Mouse (Mus musculus): ENCODE measurements around the gene Eif4e1b.
A peak's percentile ranks its signal among the peaks of the same experiment; 100 is the strongest.

The Eif4e1b gene

DNA sequence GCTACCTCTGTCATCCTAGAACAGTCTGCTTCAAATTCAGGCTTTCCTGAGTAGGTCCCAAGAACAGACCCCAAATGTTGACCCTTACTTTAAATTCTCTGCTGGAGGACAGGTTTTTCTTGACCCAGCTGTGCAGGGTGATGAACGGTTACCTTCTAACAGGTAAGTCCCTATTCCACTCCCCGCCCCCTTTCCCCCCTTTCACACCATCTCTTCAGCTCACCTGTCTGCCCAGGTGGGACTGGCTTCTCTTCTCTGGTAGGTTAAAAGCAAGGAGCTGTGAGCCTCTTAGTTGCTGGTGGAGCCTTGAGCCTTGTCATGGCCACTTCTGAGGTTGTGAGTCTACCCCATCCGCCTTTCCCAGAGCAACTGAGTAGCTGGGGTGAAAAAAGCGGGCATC, at the start of gene Eif4e1b:
Eif4e1b (plus strand) TSS at position 301 of the 400 bp plus-strand sequence.
- DNase-seq (ENCODE audit: low read depth in 1 of 2, low spot score in 2 of 2), result no peak

DNA sequence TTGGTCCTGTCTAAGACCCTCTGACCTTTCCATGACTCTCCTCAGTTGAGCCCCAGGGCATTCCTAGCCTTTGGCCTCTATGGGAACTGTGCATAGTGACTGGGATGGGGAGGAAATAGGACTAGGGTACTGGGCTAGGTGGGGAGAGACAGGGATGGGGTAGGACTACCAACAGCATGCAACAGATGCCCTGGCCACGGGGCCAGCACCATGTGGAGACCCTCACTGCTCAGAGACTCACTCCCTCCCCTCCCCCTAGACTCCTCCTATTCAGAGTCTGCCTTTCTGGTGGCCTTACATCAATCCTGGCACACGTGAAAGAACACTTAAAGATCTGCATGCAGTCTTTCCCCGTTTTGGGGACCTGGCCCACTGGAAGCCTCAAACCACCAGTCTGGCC, 46.9 kb upstream of the Eif4e1b start:
- DNase-seq (ENCODE audit: low read depth in 1 of 2, low spot score in 2 of 2), result no peak

DNA sequence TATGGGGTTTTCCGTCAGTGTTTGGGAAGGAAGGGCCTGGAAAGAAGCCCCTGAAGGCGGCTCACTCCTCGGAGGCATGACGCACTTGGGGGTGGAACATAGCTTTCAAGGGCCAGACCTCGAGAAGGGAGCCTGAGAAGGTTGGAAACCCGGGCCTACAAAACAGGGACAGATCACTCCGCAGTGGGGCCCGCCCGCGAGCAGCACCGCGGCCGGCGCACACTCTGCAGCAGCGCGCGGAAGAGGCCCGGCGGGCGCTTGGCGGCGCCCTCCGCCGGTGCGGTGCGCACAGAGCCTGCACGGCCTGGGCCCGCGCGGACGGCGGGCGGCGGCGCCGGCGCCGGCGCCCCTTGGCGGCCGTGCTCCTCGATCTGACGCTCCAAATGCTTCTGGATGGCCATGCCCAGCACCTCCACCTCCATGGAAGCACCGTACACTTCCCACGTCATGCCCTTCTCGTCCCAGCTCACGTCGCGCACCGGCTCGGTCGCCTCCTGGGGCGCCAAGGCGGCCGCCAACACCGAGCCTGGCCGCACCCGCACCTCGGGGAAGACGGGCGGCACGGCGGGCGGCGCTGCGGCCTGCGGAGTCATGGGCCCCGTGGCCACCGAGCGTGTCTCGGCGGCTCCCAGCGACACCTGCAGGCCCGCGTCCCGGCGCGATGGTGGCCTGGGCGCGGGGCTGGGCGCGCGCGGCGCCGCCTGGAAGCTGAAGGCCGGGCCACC, 46.1 kb upstream of the Eif4e1b start:
- no peak for DNase-seq (ENCODE audit: low read depth in 1 of 2, low spot score in 2 of 2)

DNA sequence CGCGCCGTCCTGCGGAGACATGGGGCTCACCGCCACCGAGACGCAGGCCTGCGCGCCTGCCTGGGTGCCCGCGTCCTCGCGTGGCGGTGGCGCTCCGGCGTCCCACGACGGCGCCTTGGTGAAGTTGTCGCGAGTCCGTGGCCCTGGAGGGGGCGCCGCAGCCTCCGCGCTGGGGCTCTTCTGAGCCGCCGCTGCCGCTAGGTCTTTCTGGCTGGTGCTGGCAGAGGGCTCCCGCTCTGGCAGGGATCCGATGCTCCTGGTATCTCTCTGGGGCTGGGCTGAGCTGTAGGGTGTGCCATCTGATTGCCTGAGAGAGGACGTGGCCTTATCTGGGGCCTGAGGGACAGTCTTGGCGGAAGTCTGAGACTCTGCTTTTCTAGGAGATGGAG, 45.6 kb upstream of the Eif4e1b start:
- no peak for DNase-seq (ENCODE audit: low read depth in 1 of 2, low spot score in 2 of 2)

DNA sequence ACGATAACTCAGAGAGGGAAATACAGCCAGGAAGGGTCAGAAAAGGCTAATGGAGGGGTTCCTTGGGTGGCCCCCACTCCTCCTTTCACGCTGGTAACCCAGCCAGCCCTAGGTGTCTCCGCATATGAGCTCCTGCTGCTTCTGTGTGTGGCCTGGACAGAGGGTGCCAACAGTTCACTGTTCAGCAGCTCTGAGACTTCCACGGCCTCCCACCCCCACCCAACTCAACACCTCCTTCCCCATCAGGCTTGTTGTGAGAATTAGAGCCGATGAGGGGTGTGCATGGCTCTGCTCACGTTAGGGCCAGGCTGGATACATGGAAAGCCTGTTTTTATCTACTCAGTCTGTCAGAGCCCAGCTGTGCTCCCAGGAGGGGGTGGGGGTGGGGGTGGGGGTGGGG, 37.7 kb upstream of the Eif4e1b start:
- no peak for DNase-seq (ENCODE audit: low read depth in 1 of 2, low spot score in 2 of 2)

DNA sequence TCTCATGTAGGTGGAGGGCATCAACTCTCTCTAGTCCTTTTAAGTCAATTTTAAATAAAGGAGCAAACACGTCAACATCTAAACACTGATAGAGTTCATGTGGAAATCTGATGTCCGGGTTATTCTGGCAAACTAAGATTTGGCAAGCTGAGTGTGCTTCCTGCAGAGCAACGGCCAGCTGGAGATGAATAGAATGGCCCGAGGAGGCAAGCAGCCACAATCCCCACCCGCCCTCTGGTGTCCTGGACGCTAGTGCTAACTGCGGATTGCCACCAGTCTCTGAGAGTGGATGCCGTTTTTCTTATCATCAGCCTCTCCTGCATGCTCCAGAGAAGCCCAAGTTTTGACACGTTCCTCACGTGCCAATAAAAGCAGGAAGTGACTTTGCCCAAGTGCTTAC, 36.9 kb upstream of the Eif4e1b start:
- DNase-seq (ENCODE audit: low read depth in 1 of 2, low spot score in 2 of 2), result no peak

DNA sequence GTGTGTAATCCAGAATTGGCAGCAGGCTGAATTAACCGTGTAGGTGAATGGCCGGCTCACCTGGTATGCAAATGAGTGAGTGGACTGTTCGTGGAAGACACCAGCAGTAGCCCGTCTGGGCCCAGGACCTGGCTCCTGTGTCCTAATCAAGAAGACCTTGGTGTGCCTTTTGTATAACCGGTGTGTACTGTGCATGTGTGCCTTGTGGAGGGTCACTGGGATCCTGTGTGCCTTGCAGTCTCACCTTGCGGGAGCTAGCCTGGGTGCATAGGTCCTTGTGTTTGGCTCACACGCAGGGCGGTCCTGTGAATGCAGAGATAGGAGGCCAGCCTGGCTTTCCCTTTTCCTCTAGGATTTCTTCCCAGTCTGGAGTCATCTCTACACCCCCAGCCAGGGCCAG, 35.6 kb upstream of the Eif4e1b start:
- DNase-seq (ENCODE audit: low read depth in 1 of 2, low spot score in 2 of 2), result no peak

DNA sequence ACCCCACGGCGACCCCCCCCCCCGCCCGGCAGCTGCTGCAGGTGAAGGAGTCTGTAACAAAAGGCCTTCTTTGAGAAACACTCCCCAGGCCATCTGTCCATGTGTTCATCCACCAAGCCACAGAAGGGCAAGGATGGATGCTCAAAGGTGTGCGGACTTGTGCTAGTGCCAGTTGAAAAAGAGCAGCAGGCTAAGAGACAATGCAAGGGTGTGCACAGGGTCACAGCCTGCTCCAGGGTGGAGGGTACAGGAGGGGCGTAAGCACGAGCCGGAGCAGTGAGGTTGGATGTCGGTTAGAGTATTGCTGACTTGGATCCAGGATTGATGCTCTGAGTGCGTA, 35.1 kb upstream of the Eif4e1b start:
- no peak for DNase-seq (ENCODE audit: low read depth in 1 of 2, low spot score in 2 of 2)

DNA sequence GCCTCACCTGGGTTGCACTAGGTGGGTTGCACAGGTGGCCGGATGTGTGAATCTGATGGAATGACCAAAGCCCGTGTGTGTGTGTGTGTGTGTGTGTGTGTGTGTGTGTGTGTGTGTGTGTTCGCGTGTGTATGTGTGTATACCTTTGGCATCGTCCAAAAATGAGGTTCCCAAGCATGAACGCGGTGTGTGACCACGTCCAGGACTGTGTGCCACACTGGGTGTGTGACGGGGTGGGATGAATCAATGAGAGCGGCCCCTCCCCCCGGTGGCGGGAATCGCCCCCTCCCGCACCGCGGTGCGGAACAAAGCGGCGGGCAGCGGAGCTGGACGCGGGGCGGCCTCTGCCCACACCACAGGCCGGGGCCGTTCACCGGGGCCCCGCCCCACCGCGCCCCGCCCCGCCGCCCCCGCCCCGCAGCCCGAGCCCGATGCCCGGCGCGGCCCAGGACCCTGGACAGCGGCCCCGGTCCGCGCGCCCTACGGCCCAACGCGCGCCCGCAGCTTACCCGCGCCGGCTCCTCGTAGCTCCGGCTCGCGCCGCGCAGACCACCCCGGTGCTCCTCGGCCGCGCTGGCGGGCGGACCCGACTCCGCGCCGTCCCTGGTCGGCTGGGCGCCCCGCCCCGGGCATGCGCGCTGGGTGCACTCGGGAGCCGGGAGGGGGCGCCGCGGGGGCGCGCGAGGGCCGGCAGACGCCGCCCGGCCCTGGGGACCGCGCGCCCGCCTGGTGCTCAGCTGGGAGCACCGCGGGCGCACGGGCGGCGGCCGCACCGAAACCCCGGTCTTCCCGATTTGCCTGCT, 34.5 kb upstream of the Eif4e1b start:
- DNase-seq (ENCODE audit: low read depth in 1 of 2, low spot score in 2 of 2), result no peak

DNA sequence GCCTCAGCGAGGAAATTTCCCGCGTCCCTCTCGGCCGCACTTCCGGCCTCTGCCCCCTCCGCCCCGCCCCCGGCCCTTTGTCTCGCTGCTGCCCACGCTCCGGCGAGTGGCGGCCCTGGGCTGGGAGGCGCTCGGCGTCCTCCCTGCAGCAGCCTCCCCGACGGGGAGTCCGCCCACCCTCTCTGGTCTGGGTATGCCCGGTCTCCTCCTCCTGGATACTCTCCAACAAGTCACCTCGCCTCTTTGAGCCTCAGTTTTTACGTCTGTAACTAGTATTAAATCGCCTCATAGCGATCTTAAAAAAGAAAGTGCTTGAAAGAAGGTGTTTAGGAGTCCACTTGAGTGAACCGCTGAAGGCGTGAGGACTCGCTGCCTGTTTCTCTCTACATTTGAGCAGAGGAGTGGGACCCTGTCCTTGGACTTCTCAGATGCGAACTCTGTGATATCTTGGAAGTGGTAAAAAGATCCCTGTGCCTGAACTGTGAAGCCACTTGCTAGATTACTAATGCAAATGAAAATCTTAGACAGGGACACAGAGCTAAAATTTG, 33.9 kb upstream of the Eif4e1b start, which contains the start of gene Gprin1:
Gprin1 (minus strand) TSS at position 11 of the 548 bp plus-strand sequence.
- no peak for DNase-seq (ENCODE audit: low read depth in 1 of 2, low spot score in 2 of 2)

DNA sequence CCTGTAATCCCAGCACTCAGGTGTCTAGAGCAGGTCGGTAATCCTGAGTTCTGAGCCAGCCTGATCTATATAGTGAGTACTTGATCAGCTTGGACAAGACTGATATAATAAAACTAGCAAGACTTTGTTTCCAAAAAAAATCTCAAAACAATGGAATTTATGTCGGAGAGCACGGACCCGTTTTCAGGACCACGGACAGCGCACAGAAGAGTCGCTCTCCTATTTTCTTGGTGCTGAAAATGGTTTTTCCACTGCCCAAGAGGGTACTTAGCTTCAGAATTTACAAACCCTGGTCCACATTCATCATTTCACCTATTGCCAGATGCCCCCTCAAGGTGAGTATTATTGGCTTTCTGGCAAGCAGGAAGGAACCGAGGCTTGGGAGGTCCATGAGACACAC, 33.1 kb upstream of the Eif4e1b start:
- DNase-seq (ENCODE audit: low read depth in 1 of 2, low spot score in 2 of 2), result no peak

DNA sequence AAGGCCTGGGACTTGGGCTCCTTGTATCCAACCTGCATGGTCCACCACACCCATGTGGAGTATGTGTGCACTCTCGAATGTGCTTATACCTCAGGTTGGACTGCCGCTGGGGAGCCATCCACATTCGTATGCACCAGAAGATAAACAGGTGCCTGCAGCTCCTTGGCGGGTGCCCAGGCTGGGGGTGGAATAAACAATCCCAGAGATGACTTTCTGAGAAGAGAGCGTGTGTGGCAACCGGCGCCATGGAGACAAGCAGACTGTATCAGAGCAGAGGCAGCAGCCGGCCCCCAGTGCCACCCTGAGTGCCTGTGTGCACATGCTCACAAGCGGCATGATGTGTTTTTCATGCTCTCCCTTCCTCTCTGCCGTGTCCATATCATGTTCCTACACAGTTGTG, 31.1 kb upstream of the Eif4e1b start:
- no peak for DNase-seq (ENCODE audit: low read depth in 1 of 2, low spot score in 2 of 2)

DNA sequence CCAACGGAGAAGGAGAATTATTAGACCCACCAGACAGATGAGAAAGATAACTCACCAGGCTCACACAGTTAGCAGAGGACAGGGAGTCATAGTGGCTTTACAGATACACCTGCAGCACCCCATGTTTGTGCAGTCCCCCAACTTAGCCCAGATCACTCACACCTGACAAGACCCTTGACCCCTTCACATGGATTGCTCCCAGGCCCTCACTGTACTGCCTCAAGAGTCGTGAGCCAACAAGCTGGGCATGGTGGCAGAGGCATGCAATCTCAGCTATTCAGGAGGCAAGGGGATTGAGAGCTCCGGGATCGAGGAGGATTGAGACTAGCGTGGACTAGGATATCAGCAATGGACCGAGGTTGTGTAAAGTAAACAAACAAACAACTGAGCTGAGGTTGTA, 30.1 kb upstream of the Eif4e1b start:
- DNase-seq (ENCODE audit: low read depth in 1 of 2, low spot score in 2 of 2), result no peak

DNA sequence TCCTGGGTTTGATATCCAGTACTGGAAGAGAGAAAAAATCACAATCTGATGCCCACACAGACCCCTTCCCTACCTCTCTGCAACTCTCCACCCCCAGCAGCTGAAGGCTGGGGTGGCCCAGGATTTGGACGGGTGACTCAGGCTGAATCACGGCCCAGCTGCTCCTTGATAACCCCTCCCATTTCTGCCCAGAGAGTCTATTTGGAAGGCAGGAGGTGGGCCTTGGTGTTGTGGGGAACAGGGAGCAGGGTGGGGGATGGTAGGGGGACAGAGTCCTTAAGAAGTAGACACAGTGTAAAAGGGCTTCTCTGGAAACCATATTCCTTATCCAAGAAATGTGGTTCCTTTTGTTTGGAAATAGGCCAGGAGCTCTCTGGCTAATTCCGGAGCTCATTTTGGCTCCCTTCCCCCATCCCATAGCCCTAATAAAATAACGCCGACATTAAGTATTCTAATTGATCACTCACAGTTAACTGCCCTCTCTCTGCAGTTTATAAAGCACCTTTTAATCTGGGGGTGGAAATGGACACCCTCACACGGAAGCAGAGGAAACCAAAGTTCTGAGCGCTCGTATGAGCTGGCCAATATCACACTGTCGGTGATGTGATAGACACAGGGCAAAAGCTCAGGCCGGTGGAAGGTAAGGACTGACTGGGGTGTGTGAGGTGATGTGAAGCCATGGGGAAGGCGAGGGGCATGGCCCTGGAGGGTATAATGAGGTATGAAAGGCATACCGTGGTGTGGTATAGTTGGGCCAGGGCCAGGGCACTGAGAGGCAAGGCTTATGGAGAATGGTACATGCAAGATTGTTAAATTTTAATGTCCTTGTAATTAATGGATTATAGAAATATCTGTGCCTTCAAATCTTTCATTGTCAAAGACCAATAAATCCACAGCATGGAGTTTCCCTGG, 29.4 kb upstream of the Eif4e1b start:
- no peak for DNase-seq (ENCODE audit: low read depth in 1 of 2, low spot score in 2 of 2)

DNA sequence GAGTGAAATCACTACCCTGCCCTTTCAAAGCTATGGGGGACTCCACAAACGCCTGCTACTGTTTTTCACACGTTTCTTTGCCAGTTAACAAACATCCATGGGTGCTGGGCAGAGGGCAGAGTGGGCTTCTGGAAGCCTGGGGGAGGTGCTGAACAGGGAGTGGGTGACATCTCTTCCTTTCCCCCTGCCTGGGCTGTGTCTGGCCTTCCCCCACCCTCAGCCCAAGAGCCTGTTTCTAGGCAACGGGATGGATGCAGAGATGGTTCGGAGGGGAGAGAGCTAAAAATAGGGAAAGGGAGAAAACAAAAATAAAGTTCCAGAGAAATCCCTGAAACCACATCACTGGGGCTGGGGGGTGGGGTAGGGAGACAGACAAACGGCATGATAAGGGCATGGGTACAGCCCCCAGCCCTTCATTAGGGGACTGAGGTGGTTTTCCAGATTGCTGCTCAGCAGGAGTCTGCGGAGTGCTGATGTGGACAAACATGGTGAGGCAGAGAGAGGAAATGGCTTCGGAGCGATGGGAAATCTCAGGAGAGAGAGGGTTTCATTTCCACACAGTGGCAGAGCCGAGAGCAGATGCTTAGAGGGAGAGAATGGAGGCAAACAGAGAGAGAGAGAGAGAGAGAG, 28.5 kb upstream of the Eif4e1b start:
- DNase-seq (ENCODE audit: low read depth in 1 of 2, low spot score in 2 of 2), result no peak

DNA sequence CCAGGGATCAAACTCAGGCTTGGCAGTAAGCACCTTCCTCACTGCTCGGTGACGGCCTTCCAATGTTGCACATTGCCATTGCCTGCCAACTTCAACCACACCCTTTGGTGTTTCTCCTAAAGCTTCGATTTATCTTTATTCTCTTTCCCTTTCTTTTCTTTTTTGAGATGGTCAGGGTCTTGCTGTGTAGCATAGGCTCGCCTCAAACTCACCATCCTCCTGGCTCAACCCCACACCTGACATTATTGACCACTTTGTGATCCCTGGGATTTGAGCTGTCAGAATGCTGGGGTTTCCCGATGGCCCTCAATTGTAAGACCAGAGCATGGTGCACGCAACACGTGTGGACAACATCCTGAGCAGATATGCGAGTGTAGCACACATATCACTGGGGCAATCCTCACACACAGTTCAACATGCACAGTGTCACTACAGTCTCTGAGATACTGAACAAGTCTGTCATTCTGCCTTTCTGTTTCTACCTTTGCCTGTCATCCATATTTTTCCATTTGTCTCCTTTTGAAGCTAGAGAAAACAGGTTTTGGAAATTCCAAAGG, 27.6 kb upstream of the Eif4e1b start:
- no peak for DNase-seq (ENCODE audit: low read depth in 1 of 2, low spot score in 2 of 2)

DNA sequence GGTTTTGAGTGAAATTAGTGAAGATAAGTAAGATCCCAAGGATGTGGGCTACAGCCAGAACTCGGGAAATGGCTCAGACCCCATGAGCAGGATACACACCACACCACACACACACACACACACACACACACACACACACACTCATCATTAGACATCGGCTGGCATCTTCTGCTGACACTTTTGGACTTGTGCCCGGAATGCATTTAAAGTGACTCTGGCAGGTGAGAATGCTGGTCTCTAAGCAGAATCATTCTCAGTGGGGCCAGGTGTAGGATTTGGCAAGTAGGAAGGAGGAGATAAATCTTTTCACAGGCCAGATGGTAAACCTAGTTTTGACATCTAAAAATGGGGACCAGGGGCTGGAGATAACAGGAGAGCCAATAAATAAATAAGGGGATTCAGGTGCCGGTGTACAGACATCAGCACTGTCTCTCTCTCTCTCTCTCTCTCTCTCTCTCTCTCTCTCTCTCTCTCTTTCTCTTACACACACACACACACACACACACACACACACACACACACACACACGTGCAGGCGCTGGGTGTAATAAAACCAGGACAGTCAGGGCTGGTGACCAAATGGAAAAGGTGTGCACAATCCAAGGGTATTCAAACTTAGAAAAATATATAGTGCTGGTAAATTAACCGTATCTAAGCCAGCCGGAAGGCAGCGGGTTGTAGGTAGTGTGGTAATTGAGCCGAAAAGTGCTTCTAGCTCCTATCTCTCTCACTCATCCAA, 26.5 kb upstream of the Eif4e1b start:
- DNase-seq (ENCODE audit: low read depth in 1 of 2, low spot score in 2 of 2), result no peak

DNA sequence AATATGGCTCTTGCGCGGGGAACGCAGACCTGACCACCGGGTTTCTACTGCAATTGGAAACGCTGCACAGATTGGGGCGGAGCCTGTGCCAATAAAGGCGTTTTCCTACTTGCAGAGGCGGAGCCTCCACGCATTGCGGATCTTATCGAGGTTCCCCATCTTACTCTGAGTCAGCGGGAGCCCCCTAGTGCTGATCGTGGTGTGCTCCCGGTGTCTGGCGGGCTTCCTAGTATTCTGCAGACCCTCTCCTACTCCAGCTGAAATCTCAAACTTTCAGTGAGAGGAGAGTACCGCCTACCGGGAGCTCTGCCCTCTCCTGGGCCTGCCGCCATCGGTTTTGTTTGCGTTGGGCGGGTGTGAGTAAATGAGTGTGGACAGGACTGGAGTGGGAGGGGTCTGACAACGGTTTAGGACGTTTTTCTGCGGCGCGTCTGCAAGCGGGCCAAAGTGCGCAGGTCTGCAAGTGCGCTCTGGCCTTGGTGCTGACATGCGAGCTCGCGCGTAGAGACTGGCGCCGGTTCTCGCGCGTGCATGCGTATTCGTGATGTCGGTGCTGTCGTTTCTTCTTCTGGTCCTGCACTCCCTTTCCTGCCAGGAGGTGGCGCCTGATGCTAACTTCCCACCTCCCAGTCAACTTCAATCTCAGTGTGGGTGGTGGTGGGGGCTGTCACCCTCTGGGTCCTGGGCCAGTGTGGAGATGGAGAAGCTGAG, 25.6 kb upstream of the Eif4e1b start:
- peak; percentile 9 to 11 for DNase-seq (ENCODE audit: low read depth in 1 of 2, low spot score in 2 of 2)

DNA sequence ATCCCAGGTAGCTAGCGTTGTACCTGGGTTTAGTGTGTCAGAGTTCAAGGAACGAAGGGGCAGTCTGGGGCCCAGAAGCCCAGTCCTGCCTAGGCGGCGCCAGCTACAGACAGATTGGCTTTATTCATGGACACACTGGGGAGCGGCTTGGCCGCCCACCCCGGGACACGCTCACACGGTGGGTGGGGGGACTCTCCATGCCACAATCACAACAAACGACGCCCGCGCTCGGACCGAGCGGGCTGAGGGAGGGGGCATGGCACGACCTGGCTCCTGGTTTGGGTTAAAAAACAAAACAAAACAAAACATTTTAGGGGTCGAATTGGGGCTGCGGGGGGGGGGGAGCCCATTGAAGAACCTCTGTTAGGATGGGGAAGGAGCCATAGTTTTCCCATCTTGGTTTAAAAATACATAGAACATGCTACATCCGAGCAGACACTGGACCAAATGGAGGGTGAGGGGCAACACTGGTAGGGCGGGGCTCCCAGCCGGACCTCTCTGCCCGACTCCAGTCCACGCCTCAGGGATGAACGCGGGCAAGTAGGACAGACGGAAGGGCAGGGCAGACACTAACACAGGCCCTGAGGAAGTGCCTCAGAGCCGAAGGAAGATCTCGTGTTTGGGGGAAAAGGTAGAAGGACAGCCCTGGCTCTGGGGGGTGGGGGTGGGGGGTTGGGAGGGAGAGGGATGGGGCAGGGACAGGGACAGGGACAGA, 24.9 kb upstream of the Eif4e1b start:
- no peak for DNase-seq (ENCODE audit: low read depth in 1 of 2, low spot score in 2 of 2)
